Mouse (Mus musculus): Measurements from ENCODE around the gene Trir. TPM values are rescaled to one million over a fixed set of nuclear protein-coding genes. Genes with fewer than 3 reads are reported as not detected.

Trir gene
- polyA plus RNA-seq, 1 experiment from 2014 or later: 133 TPM

DNA sequence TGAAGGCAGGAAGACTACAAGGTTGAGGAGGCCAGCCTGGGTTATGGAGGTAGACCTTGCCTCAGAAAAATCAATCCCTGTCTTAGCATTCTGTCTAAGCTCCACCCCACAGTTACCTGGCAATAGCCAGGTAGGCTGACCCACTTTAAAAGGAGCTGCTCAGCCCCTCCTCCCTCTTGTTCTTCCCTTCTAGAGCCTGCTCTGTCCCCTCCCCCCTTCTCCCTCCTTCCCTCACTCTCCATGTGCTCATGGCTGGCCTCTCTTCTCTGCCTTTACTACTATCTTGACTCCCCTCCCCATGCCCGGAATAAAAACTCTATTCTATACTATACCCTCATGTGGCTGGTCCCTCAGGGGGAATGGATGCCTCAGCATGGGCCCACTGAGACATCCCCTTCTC, 7.2 kb downstream of the Trir start:
- peaks cover 49% of the 10 kb centered on the region for H3K36me3 ChIP-seq
- H3K4me3 ChIP-seq: no peak overlapping the region

DNA sequence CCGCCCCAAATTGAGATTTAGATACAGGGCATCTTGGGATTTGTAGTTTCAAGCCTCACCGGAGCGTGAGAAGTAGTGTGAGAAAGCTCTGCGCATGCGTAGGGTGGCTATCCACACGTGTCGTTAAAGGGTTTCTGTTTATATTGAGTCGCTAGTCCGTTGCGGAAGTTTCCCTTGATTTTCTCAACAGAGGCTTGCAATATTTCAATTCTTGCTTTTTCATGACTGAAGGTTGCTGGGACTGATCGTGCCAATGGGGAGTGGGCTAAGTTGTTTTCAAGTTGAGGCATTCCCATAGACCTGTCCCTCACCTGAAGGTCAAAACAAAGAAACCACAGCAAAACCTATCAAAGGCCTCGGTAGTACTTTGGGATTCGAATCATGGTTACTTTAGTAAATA, 8.1 kb downstream of the Trir start:
- 2% methylated on average over 13 of the region's 13 CpGs for WGBS
- no peaks in the 10 kb centered on the region for H3K27me3 ChIP-seq (ENCODE audit: insufficient read depth, poor library complexity, severe bottlenecking)
- peak overlapping the region; percentile 96 for H3K27ac ChIP-seq
- H3K9me3 ChIP-seq: no peaks in the 10 kb centered on the region
- peaks cover 26% of the 10 kb centered on the region for H3K4me1 ChIP-seq
- peak; percentile 91 for DNase-seq (ENCODE audit: low spot score)
- H3K4me3 ChIP-seq: peak overlapping the region; percentile 85
- H3K36me3 ChIP-seq: peaks cover 41% of the 10 kb centered on the region

More for the DNA sequence above, 7.2 kb downstream of the Trir start:
- DNase-seq (ENCODE audit: low spot score): no peak
- Histone ChIP-seq H3K9me3 (no peaks in the 10 kb centered on the region), H3K27me3 (ENCODE audit: insufficient read depth, poor library complexity, severe bottlenecking) (no peaks in the 10 kb centered on the region), H3K4me1 (peaks cover 31% of the 10 kb centered on the region), H3K27ac (no peak overlapping the region)
- WGBS: 37% methylated on average over 1 of the region's 1 CpGs

DNA sequence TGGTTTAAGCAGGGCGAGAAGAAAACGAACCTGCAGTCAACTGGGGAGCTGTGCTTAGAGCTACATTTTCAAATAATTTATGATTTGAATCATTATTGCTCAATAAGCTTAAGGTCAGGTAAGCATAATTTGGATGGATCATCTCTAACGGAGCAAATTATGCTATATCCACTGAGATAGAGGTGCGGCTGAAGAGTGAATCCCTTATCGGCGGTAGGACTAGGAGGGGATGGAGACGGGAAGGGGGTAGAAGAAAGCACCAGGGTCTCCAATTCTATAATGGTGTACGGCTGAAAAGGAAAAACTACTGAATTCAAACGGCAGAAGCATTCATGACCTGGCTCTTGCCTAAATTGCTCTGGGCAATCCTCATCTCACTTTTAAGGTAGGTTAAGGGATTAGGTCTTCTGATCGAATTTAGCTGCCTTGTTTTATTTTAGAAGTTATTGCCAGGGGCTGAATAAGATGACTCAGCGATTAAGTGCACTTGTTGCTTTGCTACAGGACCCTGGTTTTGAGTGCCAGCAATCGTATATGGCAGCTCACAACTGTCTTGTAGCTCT, 8.6 kb downstream of the Trir start:
- Histone ChIP-seq H3K27ac (peak overlapping the region; percentile 96), H3K4me1 (peaks cover 26% of the 10 kb centered on the region), H3K36me3 (peaks cover 41% of the 10 kb centered on the region), H3K27me3 (ENCODE audit: insufficient read depth, poor library complexity, severe bottlenecking) (no peaks in the 10 kb centered on the region), H3K4me3 (peak overlapping the region; percentile 85), H3K9me3 (no peaks in the 10 kb centered on the region)
- WGBS: 7% methylated on average over 12 of the region's 12 CpGs
- DNase-seq (ENCODE audit: low spot score): no peak

DNA sequence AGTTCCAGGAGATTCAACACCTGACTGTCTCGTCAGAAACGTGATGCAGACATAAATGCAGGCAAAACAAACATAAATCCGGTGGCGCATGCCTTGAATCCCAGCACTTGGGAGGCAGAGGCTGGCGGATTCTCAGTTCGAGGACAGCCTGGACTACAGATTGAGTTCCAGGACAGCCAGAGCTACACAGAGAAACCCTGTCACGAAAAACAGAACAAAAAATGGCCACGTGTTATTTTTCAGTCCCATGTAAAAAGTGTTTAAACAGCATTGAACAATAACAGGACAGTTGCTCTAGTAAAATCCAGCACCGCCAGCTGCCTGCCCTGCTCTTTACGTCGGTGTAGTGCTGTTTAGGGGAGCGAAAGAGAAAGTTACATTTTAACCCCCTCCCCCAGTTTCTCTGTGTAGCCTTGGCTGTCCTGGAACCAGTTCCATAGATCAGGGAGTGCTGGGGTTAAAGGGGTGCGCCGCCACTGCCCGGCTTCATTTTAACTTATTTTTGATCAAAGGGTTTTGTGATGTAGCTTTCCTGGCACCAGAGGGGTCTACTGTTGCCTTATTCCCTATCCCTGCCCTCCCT, 9.2 kb downstream of the Trir start:
- peak overlapping the region; percentile 96 for H3K27ac ChIP-seq
- H3K36me3 ChIP-seq: peaks cover 42% of the 10 kb centered on the region
- peaks cover 26% of the 10 kb centered on the region for H3K4me1 ChIP-seq
- H3K9me3 ChIP-seq: no peaks in the 10 kb centered on the region
- peak overlapping the region; percentile 85 for H3K4me3 ChIP-seq
- no peak for DNase-seq (ENCODE audit: low spot score)
- 2% methylated on average over 15 of the region's 15 CpGs for WGBS
- H3K27me3 ChIP-seq (ENCODE audit: insufficient read depth, poor library complexity, severe bottlenecking): no peaks in the 10 kb centered on the region

DNA sequence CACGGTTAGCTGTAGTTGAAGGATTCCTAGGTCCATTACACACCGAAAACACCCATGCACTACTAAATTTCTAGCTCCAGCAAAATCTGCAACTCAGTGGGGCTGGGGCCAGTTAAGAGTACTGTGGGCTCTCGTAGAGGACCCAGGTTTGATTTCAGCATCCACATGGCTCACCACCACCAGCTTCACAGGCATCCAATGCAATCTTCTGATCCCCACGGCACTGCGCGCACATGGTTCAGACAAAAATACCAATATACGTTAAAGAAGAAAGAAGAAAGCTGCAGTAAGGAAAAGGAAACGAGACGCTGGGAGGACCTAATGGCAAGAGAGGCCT, 9.7 kb downstream of the Trir start:
- H3K4me1 ChIP-seq: peaks cover 26% of the 10 kb centered on the region
- peak overlapping the region; percentile 85 for H3K4me3 ChIP-seq
- peak overlapping the region; percentile 96 for H3K27ac ChIP-seq
- WGBS: under 1% methylated on average over 9 of the region's 9 CpGs
- H3K27me3 ChIP-seq (ENCODE audit: insufficient read depth, poor library complexity, severe bottlenecking): no peaks in the 10 kb centered on the region
- no peak for DNase-seq (ENCODE audit: low spot score)
- H3K36me3 ChIP-seq: peaks cover 43% of the 10 kb centered on the region
- no peaks in the 10 kb centered on the region for H3K9me3 ChIP-seq

DNA sequence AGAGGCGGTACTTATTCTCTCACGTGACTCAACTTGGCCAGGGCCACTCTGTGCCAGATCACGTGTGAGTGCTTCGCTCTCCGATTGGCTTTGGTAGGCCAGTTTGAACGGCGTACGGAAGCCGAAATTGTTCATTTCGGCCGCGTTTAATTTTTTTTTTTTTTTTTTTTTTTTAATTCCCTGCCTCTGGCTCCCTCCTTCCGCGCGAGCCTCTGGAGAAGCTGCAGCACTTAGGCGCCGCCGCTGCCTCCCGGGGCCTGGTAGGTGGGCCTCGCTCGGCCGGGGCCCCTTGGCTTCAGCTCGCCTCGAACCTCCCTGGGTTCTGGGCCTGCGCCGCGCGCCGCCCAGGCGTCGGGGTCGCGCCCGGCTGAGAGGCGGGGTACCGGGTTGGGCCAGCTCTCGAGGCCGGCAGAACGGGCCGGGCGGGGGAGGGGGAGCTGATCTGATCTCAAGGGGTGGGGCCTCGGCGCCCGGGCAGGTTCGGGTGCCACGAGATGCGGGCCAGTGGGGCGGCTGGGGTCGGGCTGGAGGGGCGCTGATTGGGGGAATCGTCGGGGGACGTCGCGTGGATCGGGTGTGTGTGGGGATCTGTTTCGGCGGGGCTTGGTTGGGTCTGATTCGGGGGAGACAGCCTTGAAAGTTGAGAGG, 10.2 kb downstream of the Trir start, which contains the start of gene Tnpo2:
Gene Tnpo2, plus strand, starts transcription at position 198 of the 648 bp plus-strand sequence.
- H3K4me3 ChIP-seq: peak within 1 kb of the TSS; percentile 85
- no peaks in the 10 kb centered on the region for H3K27me3 ChIP-seq (ENCODE audit: insufficient read depth, poor library complexity, severe bottlenecking)
- WGBS: 1% methylated on average over 51 of the region's 59 CpGs
- peak; percentile 97 for DNase-seq (ENCODE audit: low spot score)
- peaks cover 26% of the 10 kb centered on the region for H3K4me1 ChIP-seq
- H3K36me3 ChIP-seq: peaks cover 43% of the 10 kb centered on the region
- peak within 1 kb of the TSS; percentile 96 for H3K27ac ChIP-seq
- no peaks in the 10 kb centered on the region for H3K9me3 ChIP-seq

DNA sequence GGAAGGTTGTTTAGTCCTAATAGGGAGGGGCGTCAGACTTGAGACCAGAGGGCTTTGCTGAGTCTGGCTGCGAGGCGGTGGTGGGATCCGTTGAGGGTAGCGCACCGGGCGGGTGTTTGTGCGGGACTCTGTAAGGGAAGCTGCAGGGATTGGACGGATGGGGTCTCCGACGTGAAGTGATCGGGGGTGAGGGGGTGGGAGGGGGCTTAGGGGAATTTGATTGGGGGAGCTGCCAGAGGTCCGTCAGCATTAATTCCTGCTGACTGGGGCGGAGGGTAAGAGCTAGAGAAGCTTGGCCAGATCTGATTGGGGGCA, 10.7 kb downstream of the Trir start:
- H3K4me1 ChIP-seq: peaks cover 26% of the 10 kb centered on the region
- peak overlapping the region; percentile 85 for H3K4me3 ChIP-seq
- no peak for DNase-seq (ENCODE audit: low spot score)
- no peaks in the 10 kb centered on the region for H3K9me3 ChIP-seq
- H3K27me3 ChIP-seq (ENCODE audit: insufficient read depth, poor library complexity, severe bottlenecking): no peaks in the 10 kb centered on the region
- peaks cover 43% of the 10 kb centered on the region for H3K36me3 ChIP-seq
- H3K27ac ChIP-seq: peak overlapping the region; percentile 96
- under 1% methylated on average over 14 of the region's 14 CpGs for WGBS

DNA sequence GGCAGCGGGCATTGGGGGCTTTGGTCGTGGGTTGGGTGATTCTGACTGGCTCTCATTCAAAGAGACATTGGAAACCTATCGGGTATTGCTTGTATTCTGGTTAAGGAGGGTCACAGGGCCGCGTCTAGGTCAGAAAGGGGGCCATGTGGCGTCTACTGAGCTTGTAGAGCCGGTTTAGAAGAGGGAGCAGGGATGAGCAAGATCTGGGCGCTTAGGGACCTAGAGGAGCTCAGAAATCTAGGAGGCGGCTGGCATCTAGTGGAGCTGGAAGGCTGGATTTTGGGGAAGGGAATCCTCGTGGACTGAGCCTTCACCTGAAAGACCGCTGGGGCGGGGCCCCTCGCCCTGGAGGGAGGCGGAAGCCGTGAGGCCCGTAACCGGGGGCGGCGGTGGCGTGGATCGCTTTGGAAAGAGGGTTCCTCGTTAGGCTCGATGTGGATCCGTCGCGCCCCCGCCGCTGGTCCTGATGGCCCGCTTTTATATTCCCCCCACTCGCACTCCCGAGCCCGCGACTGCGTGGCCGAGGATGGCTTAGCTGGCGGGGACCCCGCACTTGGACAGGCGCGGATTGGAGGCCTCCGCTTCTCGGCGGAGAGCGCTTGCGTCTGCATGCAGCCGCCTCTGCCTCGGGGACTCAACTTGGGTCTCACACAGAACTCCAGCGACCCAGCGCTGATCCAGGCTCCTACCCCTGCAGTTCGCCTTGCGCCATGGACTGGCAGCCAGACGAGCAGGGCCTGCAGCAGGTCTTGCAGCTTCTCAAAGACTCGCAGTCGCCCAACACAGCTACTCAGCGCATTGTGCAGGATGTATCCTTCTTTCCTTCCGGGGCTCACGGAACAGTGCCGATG, 11.3 kb downstream of the Trir start:
- WGBS: under 1% methylated on average over 57 of the region's 57 CpGs
- peak overlapping the region; percentile 85 for H3K4me3 ChIP-seq
- DNase-seq (ENCODE audit: low spot score): peak; percentile 89
- H3K9me3 ChIP-seq: no peaks in the 10 kb centered on the region
- peaks cover 26% of the 10 kb centered on the region for H3K4me1 ChIP-seq
- H3K27me3 ChIP-seq (ENCODE audit: insufficient read depth, poor library complexity, severe bottlenecking): no peaks in the 10 kb centered on the region
- H3K36me3 ChIP-seq: peaks cover 42% of the 10 kb centered on the region
- peak overlapping the region; percentile 96 for H3K27ac ChIP-seq

DNA sequence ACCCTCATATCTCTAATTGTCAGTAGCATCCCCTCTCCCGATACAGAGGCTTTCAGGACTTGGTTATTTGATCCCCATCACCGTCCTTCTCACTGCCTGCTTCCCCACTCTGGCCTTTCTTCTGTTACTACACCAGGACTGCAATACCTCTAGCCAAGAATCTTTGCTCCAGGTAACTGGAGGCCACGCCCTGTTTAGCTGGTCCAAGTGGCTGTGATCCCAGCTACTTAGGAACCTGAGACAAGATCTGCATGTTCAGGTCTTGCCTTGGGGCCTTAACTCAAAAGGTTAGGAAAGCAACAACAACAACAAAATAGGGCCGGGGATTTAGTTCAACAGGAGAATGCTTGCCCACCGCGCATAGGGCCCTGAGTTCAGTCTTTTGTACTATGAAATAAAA, 17.0 kb downstream of the Trir start:
- WGBS: 91% methylated on average over 6 of the region's 6 CpGs
- H3K9me3 ChIP-seq: no peaks in the 10 kb centered on the region
- H3K27ac ChIP-seq: no peak overlapping the region
- DNase-seq (ENCODE audit: low spot score): no peak
- H3K36me3 ChIP-seq: peaks cover 87% of the 10 kb centered on the region
- no peaks in the 10 kb centered on the region for H3K27me3 ChIP-seq (ENCODE audit: insufficient read depth, poor library complexity, severe bottlenecking)
- H3K4me1 ChIP-seq: peaks cover 5% of the 10 kb centered on the region
- no peak overlapping the region for H3K4me3 ChIP-seq

DNA sequence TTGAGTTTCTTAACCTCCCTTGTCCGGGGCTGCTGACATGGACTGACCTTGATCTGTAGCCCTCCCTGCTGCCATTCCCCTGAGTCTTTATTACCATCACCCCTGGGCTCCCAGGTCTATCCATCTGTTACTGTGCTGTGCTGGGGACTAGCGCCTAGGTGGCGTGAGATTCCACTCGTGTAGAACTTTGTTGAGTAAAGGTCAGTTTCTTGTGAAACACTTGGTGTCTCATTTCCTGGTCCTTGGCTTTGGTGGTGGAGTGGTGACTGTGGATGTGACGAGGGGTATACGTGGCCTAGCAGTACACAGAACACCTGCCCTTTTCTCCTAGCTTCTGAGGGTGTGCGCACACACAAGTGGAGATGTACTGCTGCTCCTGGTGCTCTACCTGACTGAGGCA, 30.7 kb downstream of the Trir start:
- peaks cover 15% of the 10 kb centered on the region for H3K4me1 ChIP-seq
- no peak overlapping the region for H3K4me3 ChIP-seq
- no peaks in the 10 kb centered on the region for H3K27me3 ChIP-seq (ENCODE audit: insufficient read depth, poor library complexity, severe bottlenecking)
- peaks cover 51% of the 10 kb centered on the region for H3K36me3 ChIP-seq
- no peak for DNase-seq (ENCODE audit: low spot score)
- no peaks in the 10 kb centered on the region for H3K9me3 ChIP-seq
- WGBS: 85% methylated on average over 7 of the region's 7 CpGs
- H3K27ac ChIP-seq: no peak overlapping the region

DNA sequence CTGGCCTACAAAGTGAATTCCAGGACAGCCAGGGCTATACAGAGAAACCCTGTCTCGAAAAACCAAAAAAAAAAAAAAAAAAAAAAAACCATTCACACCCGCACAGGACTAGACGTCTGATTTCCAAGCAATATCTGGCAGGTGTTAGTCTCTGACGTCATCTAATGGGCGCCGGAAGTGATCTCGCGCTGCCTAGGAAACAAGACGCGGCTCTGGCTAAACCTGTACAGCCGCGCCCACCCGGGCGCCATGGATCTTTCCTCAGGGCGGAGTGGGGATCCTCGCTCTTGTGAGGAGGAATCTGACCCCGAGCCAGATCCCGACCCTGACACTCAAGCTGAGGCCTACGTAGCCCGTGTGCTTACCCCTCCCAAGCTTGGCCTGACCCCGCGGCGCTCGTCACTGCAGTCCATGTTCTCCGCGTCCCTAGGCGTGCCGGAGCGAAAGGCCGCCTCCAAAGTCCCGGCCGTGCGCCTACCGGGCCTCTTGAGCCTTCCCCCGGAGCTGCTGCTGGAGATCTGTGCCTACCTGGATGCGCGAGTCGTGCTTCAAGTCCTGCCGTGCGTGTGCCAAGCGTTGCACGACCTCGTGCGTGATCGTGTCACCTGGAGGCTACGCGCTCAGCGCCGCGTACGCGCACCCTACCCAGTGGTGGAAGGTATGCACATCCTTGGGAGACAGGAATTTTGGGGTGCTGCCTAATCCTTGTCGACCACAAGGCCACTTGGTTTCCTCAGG, 33.4 kb downstream of the Trir start, which contains the start of gene Fbxw9:
Gene Fbxw9, plus strand, starts transcription at position 177 of the 738 bp plus-strand sequence.
- H3K4me1 ChIP-seq: peaks cover 15% of the 10 kb centered on the region
- peak; percentile 94 for DNase-seq (ENCODE audit: low spot score)
- H3K36me3 ChIP-seq: peaks cover 35% of the 10 kb centered on the region
- no peaks in the 10 kb centered on the region for H3K9me3 ChIP-seq
- peak within 1 kb of the TSS; percentile 92 for H3K4me3 ChIP-seq
- H3K27ac ChIP-seq: peak within 1 kb of the TSS; percentile 78
- no peaks in the 10 kb centered on the region for H3K27me3 ChIP-seq (ENCODE audit: insufficient read depth, poor library complexity, severe bottlenecking)
- WGBS: under 1% methylated on average over 52 of the region's 53 CpGs

DNA sequence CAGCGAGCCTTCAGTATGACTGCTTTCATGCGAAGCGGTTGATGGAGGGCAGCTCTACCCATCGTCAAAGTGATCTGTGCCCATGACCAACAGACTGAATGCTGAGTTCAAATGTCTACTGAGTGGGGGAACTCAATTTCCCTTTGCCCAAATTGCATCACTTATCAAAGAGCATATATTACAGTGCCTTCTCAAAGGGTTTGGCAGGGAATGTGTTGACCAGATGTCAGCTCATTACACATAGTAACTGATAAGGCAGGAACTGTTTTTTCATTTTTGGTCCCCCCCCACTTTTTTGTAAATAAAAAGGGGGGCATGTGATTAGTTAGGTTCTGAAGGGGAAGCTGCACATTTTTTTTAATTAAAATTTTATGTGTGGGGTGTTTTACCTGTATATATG, 36.0 kb downstream of the Trir start:
- H3K4me1 ChIP-seq: peaks cover 15% of the 10 kb centered on the region
- no peak overlapping the region for H3K4me3 ChIP-seq
- H3K9me3 ChIP-seq: no peaks in the 10 kb centered on the region
- no peaks in the 10 kb centered on the region for H3K27me3 ChIP-seq (ENCODE audit: insufficient read depth, poor library complexity, severe bottlenecking)
- WGBS: 88% methylated on average over 4 of the region's 4 CpGs
- DNase-seq (ENCODE audit: low spot score): no peak
- no peak overlapping the region for H3K27ac ChIP-seq
- peaks cover 37% of the 10 kb centered on the region for H3K36me3 ChIP-seq
